Mouse (Mus musculus) midbrain, embryonic 12.5 days (tissue): ENCODE measurements around the gene Anxa11. TPM values are rescaled to one million over a fixed set of nuclear protein-coding genes. Genes with fewer than 3 reads are reported as not detected.

Source experiments
- ATAC-seq: fragments of 200-750 bp; cut with Nextera tagmentation; 2 replicates; pipeline ENCODE4 v1.8.0; 2017; ENCODE audit warnings: low read depth, moderate TSS enrichment, moderate library complexity; ENCODE audit not compliant: low FRiP score
- H3K27ac ChIP-seq: fragments of 300-500 bp; sonication (generic); replicated peaks from 2 replicates; pipeline ENCODE4 v1.5.1; 2016; ENCODE audit warnings: mild to moderate bottlenecking
- H3K27me3 ChIP-seq: fragments of 300-500 bp; sonication (generic); 2 replicates; pipeline ENCODE4 v1.6.1; 2016; ENCODE audit warnings: mild to moderate bottlenecking
- H3K36me3 ChIP-seq: fragments of 300-500 bp; sonication (generic); 2 replicates; pipeline ENCODE4 v1.6.1; 2016
- H3K4me1 ChIP-seq: fragments of 300-500 bp; sonication (generic); 2 replicates; pipeline ENCODE4 v1.6.1; 2016
- H3K4me2 ChIP-seq: fragments of 300-500 bp; sonication (generic); replicated peaks from 2 replicates; pipeline ENCODE4 v1.6.1; 2016; ENCODE audit warnings: mild to moderate bottlenecking, moderate library complexity
- H3K4me3 ChIP-seq: fragments of 300-500 bp; sonication (generic); 2 replicates; pipeline ENCODE4 v1.5.1; 2016; ENCODE audit warnings: mild to moderate bottlenecking
- H3K9ac ChIP-seq: fragments of 300-500 bp; sonication (generic); replicated peaks from 2 replicates; pipeline ENCODE4 v1.6.1; 2016; ENCODE audit warnings: mild to moderate bottlenecking, moderate library complexity
- H3K9me3 ChIP-seq: fragments of 300-500 bp; sonication (generic); 2 replicates; pipeline ENCODE4 v1.6.1; 2016; ENCODE audit warnings: mild to moderate bottlenecking
- WGBS: fragments of 180-500 bp; shearing (Covaris S2); methylation state at CpG from one replicate; pipeline ENCODE4 v1.1.7; 2016; 5-methylcytosine and 5-hydroxymethylcytosine counted together
- polyA plus RNA-seq: library from polyadenylated mRNA; unstranded; fragments of >200 nt; fragmentation: Nextera tagmentation; extraction: Ambion mirVana; gene quantifications from 2 replicates; pipeline ENCODE4 v1.2.1, GENCODE M21; 2016

The Anxa11 gene
- polyA plus RNA-seq, 1 experiment from 2014 or later = 4.1 TPM

DNA sequence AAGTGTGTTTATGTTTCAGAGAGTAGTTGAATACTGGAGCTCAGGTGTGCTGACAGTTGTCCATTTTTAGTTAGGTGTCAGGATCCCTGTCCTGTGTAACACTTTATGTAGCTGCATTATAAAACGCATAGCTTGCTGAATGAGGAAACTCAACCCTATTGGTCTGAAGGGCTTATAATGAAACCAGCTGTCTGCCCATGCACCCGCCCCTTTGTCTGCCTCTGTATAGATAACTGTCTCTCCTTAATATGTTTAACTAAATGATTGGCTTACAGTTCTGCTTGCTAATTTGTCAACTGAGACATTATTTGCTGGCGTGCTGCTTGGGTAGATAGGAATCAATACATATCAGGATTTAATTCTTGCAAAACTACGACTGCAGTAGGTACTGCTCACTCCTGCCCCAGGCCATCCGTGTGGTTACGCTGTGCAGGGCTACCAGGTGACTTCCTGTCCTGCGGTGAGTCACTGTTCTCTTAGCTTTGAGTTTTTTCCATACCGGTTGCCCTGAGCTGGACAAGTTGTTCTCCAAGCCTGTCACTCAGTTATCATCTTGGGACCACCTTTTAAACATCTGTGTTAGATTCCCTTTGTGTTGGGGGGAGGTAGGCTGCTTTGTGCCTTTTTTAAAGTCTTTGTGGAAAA, 13.4 kb downstream of the Anxa11 start:
- H3K4me2 ChIP-seq = no peak overlapping the region
- no peaks in the 10 kb centered on the region for H3K4me1 ChIP-seq
- no peaks in the 10 kb centered on the region for H3K9me3 ChIP-seq
- WGBS = 65% methylated on average over 8 of the region's 8 CpGs
- H3K27ac ChIP-seq = no peak overlapping the region
- ATAC-seq = no peak
- H3K4me3 ChIP-seq = no peak overlapping the region
- H3K36me3 ChIP-seq = no peaks in the 10 kb centered on the region
- H3K27me3 ChIP-seq = 0 out of 2 replicates have a peak, but pooled peaks cover 3% of the 10 kb centered on the region
- no peak overlapping the region for H3K9ac ChIP-seq

DNA sequence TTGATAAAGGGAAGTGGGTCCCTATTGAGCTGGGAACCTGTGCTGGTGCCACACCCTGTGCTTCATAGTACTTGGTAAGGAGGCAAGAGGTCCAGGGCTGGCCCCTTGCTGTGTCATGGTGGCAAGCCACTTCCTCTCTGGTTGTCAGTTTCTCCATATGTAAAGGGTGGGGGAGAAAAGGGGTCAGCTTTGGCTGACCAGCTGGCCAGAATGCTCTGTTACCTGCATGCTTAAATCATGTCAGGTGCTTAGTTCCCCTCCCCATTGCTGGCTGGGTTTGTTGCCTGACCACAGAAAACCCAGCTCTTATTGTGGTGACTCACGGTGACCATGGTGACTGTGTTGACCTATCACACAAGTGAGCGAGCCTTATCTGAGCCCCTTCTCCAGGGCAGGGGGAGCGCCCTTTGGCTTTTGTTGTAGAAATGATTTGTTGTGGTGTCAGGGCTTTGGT, 15.2 kb downstream of the Anxa11 start:
- no peak overlapping the region for H3K9ac ChIP-seq
- no peaks in the 10 kb centered on the region for H3K9me3 ChIP-seq
- ATAC-seq = no peak
- H3K4me1 ChIP-seq = no peaks in the 10 kb centered on the region
- no peaks in the 10 kb centered on the region for H3K27me3 ChIP-seq
- H3K4me2 ChIP-seq = no peak overlapping the region
- H3K4me3 ChIP-seq = no peak overlapping the region
- H3K27ac ChIP-seq = no peak overlapping the region
- 62% methylated on average over 3 of the region's 3 CpGs for WGBS
- no peaks in the 10 kb centered on the region for H3K36me3 ChIP-seq

DNA sequence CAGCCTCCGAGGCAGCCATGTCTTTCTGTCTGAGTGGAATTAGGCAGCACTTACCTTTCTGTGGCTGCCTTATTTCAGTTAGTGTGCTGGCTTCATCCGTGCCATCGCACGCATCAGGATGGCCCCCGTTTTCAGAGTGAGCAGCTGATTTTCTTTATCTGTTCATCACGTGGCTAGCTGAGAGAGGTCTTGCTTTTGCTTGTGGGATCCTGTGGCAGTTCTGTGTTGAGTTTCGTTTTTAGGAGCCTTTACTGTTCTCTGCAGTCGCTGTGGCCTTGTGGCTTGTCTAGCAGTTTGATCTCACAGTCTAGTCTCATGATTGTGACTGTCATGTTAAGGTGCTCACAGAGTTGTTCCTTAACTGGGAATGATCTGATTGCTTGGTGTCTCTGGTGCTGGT, 16.0 kb downstream of the Anxa11 start:
- 89% methylated on average over 8 of the region's 8 CpGs for WGBS
- no peaks in the 10 kb centered on the region for H3K36me3 ChIP-seq
- H3K4me1 ChIP-seq = no peaks in the 10 kb centered on the region
- H3K4me2 ChIP-seq = no peak overlapping the region
- no peak overlapping the region for H3K4me3 ChIP-seq
- H3K27ac ChIP-seq = no peak overlapping the region
- no peak for ATAC-seq
- H3K9me3 ChIP-seq = no peaks in the 10 kb centered on the region
- H3K27me3 ChIP-seq = no peaks in the 10 kb centered on the region
- H3K9ac ChIP-seq = no peak overlapping the region

DNA sequence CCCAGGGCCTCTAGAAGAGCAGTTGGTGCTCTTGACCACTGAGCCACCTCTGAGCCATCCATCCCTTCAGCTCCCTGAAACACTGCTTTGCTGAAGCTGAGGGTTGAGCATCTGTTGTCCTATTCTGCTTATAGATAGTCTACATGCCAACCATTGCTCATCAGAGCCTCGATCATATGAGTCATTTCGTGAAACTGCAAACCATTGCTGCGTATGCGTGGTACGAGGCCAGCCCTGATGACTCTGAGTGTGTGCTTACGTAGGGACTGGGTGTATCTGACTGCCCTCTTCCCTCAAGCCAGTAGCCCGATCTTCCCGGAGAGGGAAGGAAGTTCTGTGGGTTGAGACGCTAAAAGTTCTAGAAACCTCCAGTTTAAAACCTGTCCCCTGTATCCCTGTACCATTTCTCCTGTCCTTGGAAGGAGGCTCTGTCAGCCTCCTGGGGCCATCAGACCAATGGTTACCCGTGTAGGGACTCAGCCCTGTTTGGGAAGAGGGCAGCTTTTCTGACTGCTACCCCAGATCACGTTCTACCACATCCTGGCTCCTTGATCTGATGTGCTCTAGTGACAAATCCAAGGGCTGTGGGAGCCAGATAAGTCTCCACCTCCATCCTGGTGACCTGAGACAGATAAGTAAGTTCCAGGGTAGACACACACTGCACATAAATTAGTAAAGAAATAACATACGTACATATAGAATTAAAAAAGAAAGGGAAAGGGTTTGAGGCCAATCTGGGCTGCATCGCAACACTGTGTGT, 20.0 kb downstream of the Anxa11 start:
- no peak overlapping the region for H3K27ac ChIP-seq
- no peaks in the 10 kb centered on the region for H3K27me3 ChIP-seq
- no peak overlapping the region for H3K4me2 ChIP-seq
- no peaks in the 10 kb centered on the region for H3K4me1 ChIP-seq
- WGBS = 89% methylated on average over 13 of the region's 13 CpGs
- no peak for ATAC-seq
- no peak overlapping the region for H3K4me3 ChIP-seq
- H3K36me3 ChIP-seq = no peaks in the 10 kb centered on the region
- H3K9ac ChIP-seq = no peak overlapping the region
- H3K9me3 ChIP-seq = no peaks in the 10 kb centered on the region

DNA sequence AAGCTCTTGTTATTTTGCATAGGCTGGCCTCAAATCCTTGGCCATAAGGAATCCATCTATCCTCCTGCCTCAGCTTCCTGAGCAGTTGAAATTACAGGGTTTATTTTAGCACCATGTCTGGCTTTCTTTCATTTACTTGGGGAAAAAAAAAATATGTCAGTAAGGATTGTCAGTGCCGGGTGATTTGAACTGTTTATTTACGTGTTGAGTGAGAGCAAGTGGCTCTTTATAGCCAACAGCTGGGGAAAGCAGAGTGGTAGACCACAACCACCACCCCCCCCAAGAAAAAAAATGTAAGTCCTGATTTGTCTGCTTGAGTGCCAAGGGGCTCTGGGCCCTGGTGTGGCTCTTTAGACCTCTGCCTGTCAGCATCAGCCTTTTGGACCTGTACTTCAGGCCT, 21.8 kb downstream of the Anxa11 start:
- Histone ChIP-seq H3K27ac (no peak overlapping the region), H3K4me3 (no peak overlapping the region), H3K27me3 (no peaks in the 10 kb centered on the region), H3K9ac (no peak overlapping the region), H3K4me2 (no peak overlapping the region), H3K9me3 (no peaks in the 10 kb centered on the region), H3K36me3 (no peaks in the 10 kb centered on the region), H3K4me1 (no peaks in the 10 kb centered on the region)
- 85% methylated on average over 2 of the region's 2 CpGs for WGBS
- no peak for ATAC-seq

DNA sequence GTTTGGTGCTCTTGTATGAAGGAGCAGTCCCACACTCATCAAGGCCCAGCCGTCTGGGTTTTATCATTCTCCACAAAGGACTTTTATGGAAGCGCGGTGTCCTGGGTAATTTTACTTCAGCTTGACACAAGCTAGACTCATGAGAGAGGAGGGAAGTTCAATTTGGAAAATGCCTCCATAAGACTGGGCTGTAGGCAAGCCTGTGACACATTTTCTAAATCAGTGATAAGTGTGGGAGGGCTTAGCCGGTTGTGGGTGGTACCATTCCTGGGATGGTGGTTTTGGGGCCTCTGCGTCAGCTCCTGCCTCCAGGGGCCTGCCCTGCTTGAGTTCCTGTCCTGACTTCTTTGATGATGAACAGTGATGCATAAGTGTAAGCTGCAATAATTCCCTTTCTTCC, 23.3 kb downstream of the Anxa11 start:
- H3K9ac ChIP-seq = no peak overlapping the region
- H3K27ac ChIP-seq = no peak overlapping the region
- no peak overlapping the region for H3K4me3 ChIP-seq
- no peaks in the 10 kb centered on the region for H3K36me3 ChIP-seq
- no peaks in the 10 kb centered on the region for H3K4me1 ChIP-seq
- H3K4me2 ChIP-seq = no peak overlapping the region
- ATAC-seq = no peak
- H3K27me3 ChIP-seq = no peaks in the 10 kb centered on the region
- H3K9me3 ChIP-seq = no peaks in the 10 kb centered on the region
- 90% methylated on average over 5 of the region's 5 CpGs for WGBS

DNA sequence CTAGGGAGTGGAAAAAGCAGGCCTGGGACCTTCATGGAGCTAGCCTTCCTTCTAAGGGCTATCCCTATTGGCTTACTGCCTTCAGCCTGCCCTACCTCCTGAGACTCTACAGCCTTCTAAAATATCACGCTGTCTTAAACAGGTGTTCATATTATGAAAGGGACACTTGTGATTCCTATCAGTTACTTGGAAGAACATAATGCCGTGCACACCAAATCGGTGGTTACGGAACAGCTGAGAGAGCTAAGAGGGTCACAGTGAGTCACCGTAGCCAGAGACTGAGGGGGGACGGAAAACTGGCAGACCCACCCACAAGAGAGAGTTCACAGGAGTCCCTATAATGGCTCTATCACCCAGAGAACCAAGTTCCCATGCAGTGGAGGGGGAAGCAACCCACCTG, 24.4 kb downstream of the Anxa11 start:
- 92% methylated on average over 6 of the region's 6 CpGs for WGBS
- H3K4me2 ChIP-seq = no peak overlapping the region
- no peaks in the 10 kb centered on the region for H3K9me3 ChIP-seq
- no peak overlapping the region for H3K4me3 ChIP-seq
- no peaks in the 10 kb centered on the region for H3K4me1 ChIP-seq
- H3K27ac ChIP-seq = no peak overlapping the region
- H3K27me3 ChIP-seq = no peaks in the 10 kb centered on the region
- no peak overlapping the region for H3K9ac ChIP-seq
- ATAC-seq = no peak
- H3K36me3 ChIP-seq = no peaks in the 10 kb centered on the region

DNA sequence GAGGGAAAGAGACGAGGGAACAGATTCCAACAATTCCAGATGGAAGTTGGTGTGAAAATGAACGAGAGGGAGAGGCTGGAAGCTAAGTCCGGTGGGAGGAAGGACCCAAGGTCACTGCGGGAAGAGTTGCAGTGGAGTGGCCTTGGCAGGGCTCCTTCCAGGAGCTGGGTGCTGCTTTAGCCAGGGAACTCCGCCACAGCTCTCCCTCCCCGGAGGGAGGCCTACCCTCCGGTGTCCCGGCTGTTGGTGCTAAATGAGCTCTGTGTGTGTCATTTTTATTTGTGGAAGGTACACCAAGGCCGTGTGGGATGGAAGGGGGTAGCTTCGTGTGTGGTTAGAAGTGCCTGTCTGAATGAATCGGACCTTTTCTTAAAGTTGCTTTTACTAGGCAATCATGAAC, 24.9 kb downstream of the Anxa11 start:
- no peaks in the 10 kb centered on the region for H3K36me3 ChIP-seq

DNA sequence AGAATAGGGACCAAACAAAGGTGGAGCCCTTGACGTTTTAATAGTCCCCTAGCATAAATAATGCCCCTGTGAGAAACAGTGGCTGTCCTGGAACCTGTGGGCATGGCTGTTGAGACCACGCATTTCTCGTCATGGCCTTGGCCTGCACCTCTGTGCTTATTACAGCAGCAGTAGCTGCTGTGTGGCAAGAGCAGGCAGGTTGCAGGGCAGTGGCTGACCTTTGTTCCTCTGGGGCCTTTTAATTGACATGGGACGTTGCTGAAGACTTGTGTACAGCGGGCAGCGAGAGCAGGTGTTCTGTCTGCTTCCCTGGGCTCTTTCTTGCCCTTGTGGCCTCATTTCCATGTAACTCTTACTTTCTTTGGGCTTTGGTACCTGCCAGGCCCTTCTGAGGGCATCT, 25.9 kb downstream of the Anxa11 start:
- no peak overlapping the region for H3K9ac ChIP-seq
- no peak overlapping the region for H3K4me2 ChIP-seq
- no peaks in the 10 kb centered on the region for H3K36me3 ChIP-seq
- no peaks in the 10 kb centered on the region for H3K4me1 ChIP-seq
- ATAC-seq = no peak
- no peaks in the 10 kb centered on the region for H3K27me3 ChIP-seq
- H3K9me3 ChIP-seq = no peaks in the 10 kb centered on the region
- no peak overlapping the region for H3K4me3 ChIP-seq
- no peak overlapping the region for H3K27ac ChIP-seq
- 74% methylated on average over 6 of the region's 6 CpGs for WGBS

More for the DNA sequence above, 24.9 kb downstream of the Anxa11 start:
- Histone ChIP-seq H3K9ac (no peak overlapping the region), H3K4me3 (no peak overlapping the region), H3K9me3 (no peaks in the 10 kb centered on the region), H3K4me2 (no peak overlapping the region), H3K27ac (no peak overlapping the region), H3K4me1 (no peaks in the 10 kb centered on the region), H3K27me3 (no peaks in the 10 kb centered on the region)
- no peak for ATAC-seq
- 89% methylated on average over 11 of the region's 11 CpGs for WGBS

DNA sequence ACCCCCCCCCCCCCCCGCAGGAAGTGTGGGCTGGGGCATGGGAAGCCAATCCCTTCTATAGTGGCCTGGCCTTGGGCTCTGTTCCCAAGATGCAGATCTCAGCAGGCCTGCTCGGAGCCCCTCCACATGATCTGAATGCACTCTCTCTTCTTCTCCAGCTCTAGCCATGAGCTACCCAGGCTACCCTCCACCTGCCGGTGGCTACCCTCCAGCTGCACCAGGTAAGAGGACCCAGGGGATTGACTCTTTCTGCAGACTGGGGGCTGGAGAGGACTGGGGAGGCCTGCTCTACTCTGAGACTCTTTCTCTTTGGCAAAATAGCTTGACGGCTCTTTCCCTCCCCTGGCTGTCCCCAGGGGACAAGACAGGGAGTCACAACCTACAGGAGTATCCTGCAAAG, 26.8 kb downstream of the Anxa11 start:
- Histone ChIP-seq H3K4me3 (no peak overlapping the region), H3K9me3 (no peaks in the 10 kb centered on the region), H3K27ac (no peak overlapping the region), H3K4me2 (no peak overlapping the region), H3K27me3 (no peaks in the 10 kb centered on the region), H3K36me3 (no peaks in the 10 kb centered on the region), H3K4me1 (no peaks in the 10 kb centered on the region), H3K9ac (no peak overlapping the region)
- WGBS = 66% methylated on average over 3 of the region's 4 CpGs
- ATAC-seq = no peak

DNA sequence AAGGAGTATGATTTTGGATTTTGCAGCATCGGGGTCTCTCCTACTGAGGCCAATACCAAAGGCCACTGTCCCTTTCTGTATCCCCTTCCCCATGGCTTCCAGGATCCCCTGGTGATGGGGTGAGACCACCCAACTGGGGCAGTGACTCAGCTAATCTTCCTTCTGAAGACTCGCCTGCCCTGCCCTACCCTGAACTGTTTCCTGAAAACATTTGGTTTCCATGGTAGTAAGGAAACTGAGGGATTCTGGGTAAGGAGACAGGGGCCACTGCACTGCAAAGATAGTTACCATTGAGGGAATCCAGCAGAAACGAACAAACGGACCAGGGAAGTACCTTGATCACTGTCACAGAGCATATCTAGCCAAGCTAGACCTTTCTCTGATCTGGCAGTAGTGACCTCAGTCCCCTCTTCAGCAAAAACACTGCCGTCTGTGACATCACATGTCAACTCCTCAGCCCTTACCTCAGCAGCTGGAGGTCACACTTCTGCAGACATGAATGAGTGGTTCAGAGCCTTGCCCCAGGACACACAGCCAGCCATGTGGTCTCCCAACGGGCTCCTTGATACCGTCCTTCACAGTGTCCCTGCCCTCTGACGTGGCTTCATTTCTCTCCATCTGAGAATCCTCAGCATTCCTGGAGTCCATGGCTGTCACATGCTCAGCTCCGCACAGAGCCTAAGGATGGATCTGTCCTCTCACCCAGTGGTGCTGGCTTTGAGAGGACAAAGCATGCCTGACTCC, 27.4 kb downstream of the Anxa11 start:
- no peak for ATAC-seq

More for the DNA sequence above, 27.4 kb downstream of the Anxa11 start:
- no peak overlapping the region for H3K4me3 ChIP-seq
- no peak overlapping the region for H3K4me2 ChIP-seq
- no peak overlapping the region for H3K9ac ChIP-seq
- no peaks in the 10 kb centered on the region for H3K4me1 ChIP-seq
- no peak overlapping the region for H3K27ac ChIP-seq
- no peaks in the 10 kb centered on the region for H3K27me3 ChIP-seq
- H3K36me3 ChIP-seq = no peaks in the 10 kb centered on the region
- 60% methylated on average over 9 of the region's 9 CpGs for WGBS
- H3K9me3 ChIP-seq = no peaks in the 10 kb centered on the region
